Mouse (Mus musculus): ENCODE results near the gene Cort.

Gene Cort

DNA sequence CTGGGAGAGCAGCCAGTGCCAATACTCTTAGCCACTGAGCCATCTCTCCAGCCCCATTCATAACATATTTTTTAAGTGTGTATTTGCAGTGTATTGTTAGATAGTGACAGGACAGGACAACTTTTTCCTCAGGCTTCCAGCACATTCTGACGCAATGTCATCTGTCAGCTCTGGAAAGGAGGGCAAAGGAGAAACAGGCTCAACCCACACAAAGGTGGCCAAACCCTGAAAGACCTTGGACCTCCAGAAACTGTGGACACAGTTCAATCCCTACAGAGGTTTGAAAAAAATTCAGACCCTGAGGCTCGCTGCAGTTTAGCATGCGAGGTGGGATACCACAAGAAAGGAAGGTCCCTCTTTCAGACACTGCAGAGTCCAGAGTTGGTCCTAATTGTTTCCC, 28.6 kb downstream of the Cort start:
- DNase-seq (ENCODE audit: low spot score), result no peak

DNA sequence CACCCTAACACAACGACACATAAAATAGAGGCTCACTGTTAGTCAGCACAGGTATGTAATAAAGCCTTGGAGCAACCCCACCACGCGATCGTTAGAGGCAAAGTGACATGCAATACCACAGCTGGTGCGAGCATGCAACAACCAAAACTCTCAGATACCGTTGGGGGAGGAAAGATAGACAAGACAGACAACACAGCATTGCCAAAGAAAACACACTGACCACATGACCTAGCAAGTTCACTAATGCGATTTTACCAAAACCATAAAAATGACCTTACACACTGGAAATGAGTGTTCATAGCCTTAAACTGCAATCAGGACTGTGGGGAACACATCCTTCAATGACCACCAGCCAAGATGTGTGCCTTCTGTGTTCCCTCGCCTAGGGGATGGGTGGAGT, 35.2 kb downstream of the Cort start:
- DNase-seq (ENCODE audit: low spot score), result no peak

DNA sequence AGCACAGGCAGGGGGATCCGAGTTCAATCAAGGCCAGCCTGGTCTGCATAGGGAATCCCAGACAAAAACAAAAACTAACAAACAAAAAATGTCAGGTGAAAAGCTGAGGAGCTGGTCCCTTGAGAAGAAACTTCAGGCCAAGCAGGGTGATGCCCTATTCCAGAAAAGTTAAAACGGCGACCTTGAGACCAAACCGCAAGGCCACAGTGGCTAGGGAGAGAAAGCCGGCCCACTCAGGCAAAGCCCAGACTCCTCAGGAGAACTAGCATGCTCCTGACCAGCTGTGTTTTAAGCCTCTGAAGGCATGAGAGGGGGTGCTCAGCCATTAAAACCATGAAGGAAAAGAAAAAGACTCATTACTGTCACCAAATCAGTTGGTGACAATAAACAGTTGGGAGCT, 41.2 kb downstream of the Cort start:
- peak; percentile 52 for DNase-seq (ENCODE audit: low spot score)

DNA sequence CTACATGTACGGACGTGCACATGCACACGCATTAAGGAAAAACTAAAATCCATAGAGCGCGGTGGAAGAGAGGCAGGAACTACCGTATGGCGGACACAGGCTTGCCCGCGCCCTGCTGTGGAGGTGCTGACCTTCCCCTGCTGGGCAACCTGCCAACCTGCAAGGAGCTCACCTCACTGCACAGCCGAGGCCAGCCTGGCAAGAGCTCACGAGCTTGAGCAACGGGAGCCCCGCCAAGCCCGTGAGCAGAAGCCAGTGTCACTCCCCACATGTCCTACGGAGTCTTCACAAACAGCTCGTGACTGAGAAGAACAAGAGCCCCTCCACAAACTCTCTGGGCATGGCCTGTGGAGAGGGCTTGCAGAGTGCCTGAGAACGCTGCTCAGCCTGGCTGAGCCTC, 45.0 kb downstream of the Cort start:
- DNase-seq (ENCODE audit: low spot score), result peak; percentile 80

DNA sequence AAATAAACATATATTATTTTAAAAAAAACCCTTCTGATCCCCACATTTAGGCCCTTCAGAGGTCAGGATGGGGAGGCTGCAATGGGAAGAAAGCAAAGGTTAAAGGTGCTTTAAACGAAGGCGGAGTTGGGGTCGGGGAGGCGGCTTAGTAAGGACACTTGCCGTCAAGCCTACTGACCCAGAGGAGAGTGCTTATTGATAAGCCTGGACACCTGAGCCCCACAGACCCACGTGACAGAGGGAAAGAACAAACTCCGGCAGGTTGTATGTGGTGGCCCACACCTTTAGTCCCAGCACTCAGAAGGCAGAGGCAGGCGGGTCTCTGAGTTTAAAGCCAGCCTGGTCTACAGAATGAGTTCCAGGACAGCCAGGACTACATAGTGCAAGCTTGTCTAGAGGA, 46.5 kb downstream of the Cort start:
- no peak for DNase-seq (ENCODE audit: low spot score)

DNA sequence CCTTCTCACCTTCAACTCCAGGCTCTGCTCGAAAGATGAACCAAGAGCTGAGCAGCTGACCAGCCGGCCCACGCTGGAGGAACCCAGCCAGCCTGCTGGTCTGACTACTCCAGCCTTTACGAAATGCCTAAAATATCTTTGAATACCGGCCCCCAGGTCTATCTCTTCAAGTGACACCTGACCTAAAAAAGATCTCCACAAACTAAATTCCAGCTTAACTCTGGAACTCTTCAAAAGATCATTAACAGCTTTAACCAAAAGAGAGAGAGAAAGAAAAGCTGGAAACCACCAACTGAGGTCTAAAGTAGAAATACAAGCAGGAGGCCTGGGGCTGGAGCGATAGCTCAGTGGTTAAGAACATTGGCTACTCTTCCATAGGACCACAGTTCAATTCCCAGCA, 46.9 kb downstream of the Cort start:
- no peak for DNase-seq (ENCODE audit: low spot score)

DNA sequence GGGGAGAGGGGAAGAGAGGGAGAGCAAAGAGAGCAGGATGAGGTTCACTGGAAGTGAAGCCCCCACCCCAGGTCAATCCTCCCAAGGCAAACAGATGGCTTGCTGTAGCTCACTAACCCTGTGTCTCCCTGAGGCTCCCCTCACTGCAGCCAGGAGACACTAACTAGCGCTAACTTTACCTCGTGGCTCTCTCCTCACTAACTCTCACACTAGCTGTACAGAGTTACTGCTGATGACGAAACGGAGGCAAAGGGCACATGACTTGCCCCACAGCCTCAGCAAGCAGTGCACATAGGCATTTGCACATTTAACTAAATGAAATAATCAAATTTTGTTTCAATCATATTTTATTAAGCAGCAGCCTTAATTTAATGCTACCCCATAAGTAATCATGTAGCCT, 48.3 kb downstream of the Cort start:
- no peak for DNase-seq (ENCODE audit: low spot score)

DNA sequence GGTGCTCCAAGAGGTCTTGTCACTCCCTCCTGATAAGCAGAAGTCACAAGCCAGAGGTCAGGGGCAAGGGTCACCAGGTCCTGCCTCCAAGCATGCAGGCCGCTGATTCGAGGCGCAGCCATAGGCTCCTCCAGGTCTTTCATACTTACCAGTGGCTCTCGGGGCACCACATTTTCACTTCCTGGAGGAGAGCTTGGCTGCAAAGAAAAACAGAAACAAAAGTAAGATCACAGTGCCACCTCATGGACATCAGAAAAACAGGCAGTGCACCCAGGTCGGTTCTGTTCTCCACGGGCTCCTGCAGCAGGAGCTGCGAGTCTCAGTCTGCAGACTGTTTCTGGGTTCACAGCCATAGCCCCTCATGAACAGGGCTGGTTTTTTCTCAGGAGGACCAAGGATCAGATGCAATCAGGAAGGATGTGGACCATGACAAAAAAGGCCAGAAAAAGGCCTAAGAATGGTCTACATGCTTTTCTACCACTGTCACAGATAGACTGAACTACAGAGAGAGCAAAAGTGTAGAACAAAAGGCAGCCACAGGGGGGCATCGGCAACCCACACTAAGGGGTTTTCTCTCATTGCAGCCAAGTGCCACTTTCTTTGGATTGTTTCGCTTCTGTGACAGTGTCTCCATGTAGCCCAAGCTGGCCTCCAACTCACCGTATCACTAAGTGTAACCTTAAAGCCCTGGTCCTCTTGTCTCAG, 50.5 kb downstream of the Cort start:
- peak; percentile 69 for DNase-seq (ENCODE audit: low spot score)

DNA sequence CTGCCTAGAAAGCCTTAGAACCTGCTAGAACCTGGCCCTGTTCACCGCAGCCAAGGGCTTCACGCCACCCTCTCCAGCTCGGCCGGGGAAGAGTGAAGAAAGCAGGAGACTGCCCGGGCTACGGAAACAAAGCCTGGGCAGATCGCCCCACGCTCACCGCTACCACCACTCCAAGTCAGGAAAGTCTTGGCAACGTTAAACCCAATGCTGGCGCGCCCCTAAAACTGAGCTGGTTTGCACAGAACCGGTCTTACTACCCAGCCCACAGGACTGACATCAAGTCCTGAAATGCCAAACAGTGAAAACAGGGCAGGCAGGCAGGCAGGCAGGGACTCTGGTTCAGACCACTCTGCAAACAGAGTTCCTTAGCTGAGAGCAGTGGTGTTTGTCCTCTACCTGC, 51.5 kb downstream of the Cort start:
- no peak for DNase-seq (ENCODE audit: low spot score)

Measured in ovary, postnatal 36 days (tissue).